Mouse (Mus musculus) testis, postnatal 10 days (tissue): ENCODE data around the gene Mettl16.

ENCODE experiments used
- DNase-seq: peaks from one replicate; pipeline ENCODE4 v3.0.0; 2021; ENCODE audit warnings: low spot score

The Mettl16 gene

GRCm38 (mm10) chr11:74831606-74832451, 61.2 kb downstream of the Mettl16 start:
- peak; percentile 99 for DNase-seq

- peak; percentile 81 for DNase-seq
Measured at GRCm38 (mm10) chr11:74832503-74833143, 62.0 kb downstream of the Mettl16 start.

GRCm38 (mm10) chr11:74833536-74834358, 63.1 kb downstream of the Mettl16 start:
- peak; percentile 49 for DNase-seq

GRCm38 (mm10) chr11:74834359-74834638, 63.7 kb downstream of the Mettl16 start:
- no peak for DNase-seq

- DNase-seq = no peak
Measured at GRCm38 (mm10) chr11:74834650-74835277, 64.1 kb downstream of the Mettl16 start.

DNA sequence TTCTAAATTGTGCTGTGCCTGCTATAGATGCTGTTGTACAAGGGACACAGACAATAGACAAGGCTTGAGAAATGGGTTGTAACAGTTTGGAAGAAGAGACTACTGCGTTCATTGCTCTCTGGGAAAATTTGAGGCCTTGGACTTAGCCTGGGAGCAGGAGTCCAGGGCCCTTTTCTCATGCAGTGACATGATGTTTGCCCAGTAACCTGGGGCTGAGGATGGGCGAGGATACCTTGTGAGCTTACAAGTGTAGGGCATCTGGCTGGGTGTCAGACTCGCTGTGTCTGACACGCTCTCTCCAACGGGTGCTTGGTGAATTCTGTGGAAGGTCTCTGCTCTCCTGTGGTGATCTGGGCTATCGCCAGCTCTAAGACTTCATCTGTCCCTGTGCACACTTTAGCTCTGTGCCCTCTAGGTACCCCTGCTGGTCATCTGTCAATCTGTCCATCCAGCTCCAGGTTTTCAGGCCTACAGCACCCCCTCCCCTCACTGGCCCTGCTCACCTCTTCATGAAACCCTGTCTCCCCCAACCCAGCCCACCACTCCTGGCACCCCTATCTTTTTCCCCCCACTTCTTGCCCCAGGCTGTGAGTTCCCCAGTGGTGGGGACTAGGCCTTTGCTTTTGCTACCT, 65.1 kb downstream of the Mettl16 start:
- no peak for DNase-seq

GRCm38 (mm10) chr11:74836225-74837055, 65.8 kb downstream of the Mettl16 start:
- DNase-seq = peak; percentile 54

DNA sequence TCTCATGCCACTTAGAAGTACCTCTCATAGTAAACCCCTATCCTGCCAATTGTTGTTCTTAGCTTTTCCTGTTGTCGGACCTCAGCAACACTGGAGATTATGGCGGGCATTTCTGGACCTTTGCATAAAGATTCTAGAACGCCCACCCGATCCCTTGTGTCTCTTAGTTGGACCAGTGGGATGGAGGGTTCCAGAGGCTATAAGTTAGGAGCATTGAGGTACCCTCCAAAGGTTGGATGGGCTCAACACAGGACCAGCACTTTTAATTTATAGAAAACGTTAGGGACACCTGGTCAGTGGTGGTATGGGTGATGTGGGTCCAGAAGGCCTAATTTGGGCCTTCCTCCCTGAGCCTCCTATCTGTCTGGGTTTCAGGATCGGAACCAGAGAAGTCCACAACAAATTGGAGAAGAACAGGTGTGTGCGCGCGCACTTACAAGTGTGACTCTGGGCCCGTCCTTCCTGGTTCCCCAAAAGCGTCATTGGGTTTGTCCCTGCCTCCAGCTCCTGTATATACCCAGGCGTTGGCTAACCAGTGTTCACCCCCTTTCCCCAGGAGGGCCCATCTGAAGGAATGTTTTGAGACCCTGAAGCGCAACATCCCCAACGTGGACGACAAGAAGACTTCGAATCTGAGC, 66.5 kb downstream of the Mettl16 start:
- no peak for DNase-seq

DNA sequence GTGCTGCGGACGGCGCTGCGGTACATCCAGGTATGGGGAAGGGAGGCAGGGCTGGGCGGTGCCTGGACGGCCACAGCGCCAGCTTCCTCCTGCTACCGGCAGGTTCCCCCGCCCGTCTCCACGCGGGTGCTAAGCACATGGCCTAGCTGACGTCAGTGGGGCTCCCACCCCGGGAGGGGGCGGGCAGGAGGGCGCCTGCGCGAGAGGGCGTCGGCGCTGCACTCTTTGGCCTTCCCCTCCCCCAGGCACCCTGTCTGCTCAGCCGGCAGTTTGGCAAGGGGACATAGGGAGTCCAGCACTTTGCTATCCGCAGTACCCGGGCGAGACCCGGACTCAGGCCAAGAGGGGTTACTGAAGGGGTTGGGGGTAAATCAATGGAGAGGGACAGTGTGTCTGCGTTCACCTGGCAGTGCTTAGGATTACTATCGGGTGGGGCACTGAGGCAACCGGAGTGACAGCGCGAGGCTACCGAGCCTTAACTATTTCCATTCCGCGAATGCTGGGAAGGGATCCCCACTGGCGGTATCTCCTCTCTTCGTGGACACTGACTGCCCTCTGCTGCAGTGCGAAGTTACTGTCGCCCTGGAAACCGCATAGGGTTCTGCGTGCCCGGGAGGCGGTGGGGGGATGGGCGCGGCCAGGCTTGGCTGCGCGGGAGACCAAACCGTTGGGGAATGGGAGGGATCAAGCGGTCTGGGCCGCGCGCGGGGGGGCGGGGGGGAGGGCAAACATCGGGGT, 67.2 kb downstream of the Mettl16 start:
- peak; percentile 94 for DNase-seq

DNA sequence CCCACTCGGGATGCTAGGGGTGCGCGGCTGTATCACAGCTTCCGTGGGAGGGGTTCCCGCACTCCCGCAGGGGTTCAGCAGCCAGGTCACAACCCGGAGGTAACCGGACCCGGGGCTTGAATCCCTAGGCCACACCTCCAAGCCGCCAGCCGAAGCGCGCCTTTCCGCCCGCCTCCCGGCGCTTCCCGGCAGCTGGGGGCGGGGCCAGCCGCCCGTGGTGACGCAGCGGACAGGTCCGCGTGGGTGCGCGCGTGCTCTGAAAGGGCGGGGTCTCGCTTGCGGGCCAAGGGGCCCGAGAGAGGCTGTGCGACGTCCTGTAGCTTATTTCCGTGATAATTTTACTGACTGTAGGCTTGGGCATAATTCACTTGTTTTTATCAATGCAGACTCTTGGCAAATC, 67.8 kb downstream of the Mettl16 start:
- DNase-seq = peak; percentile 96

- no peak for DNase-seq
Measured at GRCm38 (mm10) chr11:74838971-74839370, 68.3 kb downstream of the Mettl16 start.

GRCm38 (mm10) chr11:74839860-74840715, 69.5 kb downstream of the Mettl16 start:
- no peak for DNase-seq

- no peak for DNase-seq
Measured at GRCm38 (mm10) chr11:74840739-74841138, 70.1 kb downstream of the Mettl16 start.

DNA sequence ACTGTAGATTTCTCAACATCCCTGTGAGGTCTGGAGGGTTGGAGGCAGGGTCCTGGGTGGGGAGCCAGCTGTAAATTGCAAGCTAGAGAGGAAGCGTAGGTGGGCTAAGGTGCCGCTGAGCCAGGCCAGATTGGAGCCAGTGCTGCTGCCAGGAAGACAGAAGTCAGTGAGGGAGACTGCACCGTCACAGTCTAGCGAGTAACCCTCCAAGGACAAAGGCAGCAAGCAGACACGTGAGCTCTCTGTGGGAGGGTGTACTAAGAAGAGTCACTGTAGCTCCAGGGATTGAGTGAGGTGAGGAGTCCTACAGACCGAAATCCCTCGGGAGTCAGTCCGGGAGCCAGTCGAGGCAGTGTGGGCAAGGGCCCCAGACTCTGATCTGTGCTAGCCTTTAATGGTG, 70.7 kb downstream of the Mettl16 start:
- DNase-seq = no peak

DNA sequence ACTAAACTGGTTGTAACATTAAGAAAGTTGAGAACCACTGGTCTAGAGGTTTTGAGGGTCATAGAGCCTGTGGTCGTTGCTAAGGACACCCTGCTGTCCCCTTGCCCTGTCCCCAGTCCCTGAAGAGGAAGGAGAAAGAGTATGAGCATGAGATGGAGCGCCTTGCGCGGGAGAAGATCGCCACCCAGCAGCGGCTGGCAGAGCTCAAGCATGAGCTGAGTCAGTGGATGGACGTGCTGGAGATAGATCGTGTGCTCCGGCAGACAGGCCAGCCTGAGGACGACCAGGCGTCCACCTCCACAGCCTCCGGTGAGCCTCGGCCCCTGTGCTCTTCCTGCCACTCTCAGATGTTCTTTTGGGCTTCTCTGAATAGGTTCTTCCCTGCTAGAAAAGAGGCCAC, 71.4 kb downstream of the Mettl16 start:
- no peak for DNase-seq

- DNase-seq = no peak
Measured at GRCm38 (mm10) chr11:74842656-74843434, 72.2 kb downstream of the Mettl16 start.

GRCm38 (mm10) chr11:74843435-74843714, 72.7 kb downstream of the Mettl16 start:
- no peak for DNase-seq

DNA sequence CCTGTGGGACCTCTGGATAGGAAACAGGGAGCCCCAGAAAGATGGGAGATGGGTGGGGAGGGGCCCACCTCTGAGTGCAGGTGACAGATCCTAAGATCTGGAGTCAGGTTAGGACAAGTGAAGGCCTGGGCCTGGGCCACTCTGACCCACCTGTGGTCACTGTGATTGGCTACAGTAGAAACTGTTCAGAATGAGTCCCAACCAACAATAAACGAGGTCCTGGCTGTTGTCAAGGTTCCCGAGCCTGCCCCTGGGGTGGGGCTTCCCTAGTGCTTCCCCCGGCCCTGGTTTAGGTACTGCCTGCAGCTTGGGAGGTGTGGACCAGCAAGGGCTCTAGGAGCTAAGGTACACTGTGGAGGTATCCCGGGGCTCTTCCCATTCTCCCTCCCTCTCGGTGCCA, 73.1 kb downstream of the Mettl16 start:
- no peak for DNase-seq
